Comparison of ENCODE assay signal across 16 mouse cellular contexts in genomic region chr3:109165214-109165829, GRCm38 (mm10). TPM values are rescaled to one million over a fixed set of nuclear protein-coding genes. Genes with fewer than 3 reads are reported as not detected.
DNase-seq lines count a peak whose midpoint lies in the region; ATAC-seq and TF ChIP-seq lines count a peak whose summit lies in the region.
"Had no signal": no experiment of that assay in that cellular context is flagged by ENCODE, and none has a peak within 500 bp of the region (broad histone marks: within the 10 kb centered on the region; RNA-seq: fewer than 3 reads in every experiment).

No protein-coding gene starts in this region.

- H3K4me1 ChIP-seq in liver, embryonic 11.5 days (replicated peaks; ENCODE audit: control insufficient read depth, insufficient read depth, low read length) = no peaks in the 10 kb centered on the region
- no peaks in the 10 kb centered on the region for H3K4me1 ChIP-seq in MEL (ENCODE audit: control insufficient read depth in 1 of 2, insufficient read depth in 2 of 2, low read length in 2 of 2)
- peaks cover 12% of the 10 kb centered on the region for H3K4me1 ChIP-seq in embryonic fibroblast, embryonic 13.5 days (ENCODE audit: control insufficient read depth, insufficient read depth, low read length)
- H3K4me1 ChIP-seq: embryonic facial prominence, embryonic 13.5 days; forebrain, embryonic 12.5 days; liver, embryonic 15.5 days had no signal

- H3K9me3 ChIP-seq in liver, embryonic 11.5 days (ENCODE audit: control insufficient read depth, low read length) = no peaks in the 10 kb centered on the region
- no peaks in the 10 kb centered on the region for H3K9me3 ChIP-seq in MEL (replicated peaks; ENCODE audit: insufficient read depth, low read length)
- H3K9me3 ChIP-seq: embryonic facial prominence, embryonic 13.5 days; forebrain, embryonic 12.5 days; liver, embryonic 15.5 days had no signal

- no peak overlapping the region for H3K9ac ChIP-seq in liver, embryonic 11.5 days (ENCODE audit: low read depth, low read length)
- H3K9ac ChIP-seq in MEL (ENCODE audit: control insufficient read depth, low read depth, low read length, poor library complexity, severe bottlenecking) = no peak overlapping the region
- H3K9ac ChIP-seq: embryonic facial prominence, embryonic 13.5 days; forebrain, embryonic 12.5 days; liver, embryonic 15.5 days had no signal

- H3K79me2 ChIP-seq in MEL (ENCODE audit: control insufficient read depth, insufficient read depth, low read length, poor library complexity) (no peaks in the 10 kb centered on the region), myocyte (ENCODE audit: control insufficient read depth, insufficient read depth) (no peaks in the 10 kb centered on the region)

- peak; percentile 13 for DNase-seq in liver
- no peak for DNase-seq in liver, embryonic 11.5 days (ENCODE audit: low spot score)
- peak; percentile 10 for DNase-seq in MEL (ENCODE audit: low read depth, low spot score)
- no peak for DNase-seq in ovary, postnatal 10 days (ENCODE audit: low spot score)
- no peak for DNase-seq in spleen, postnatal 14 days (ENCODE audit: low spot score in 2 of 2)
- DNase-seq: cerebellum, adult 11-12 months; kidney, adult 9 months; lung, postnatal 10 days; midbrain, embryonic 14.5 days had no signal

- WGBS in liver, embryonic 11.5 days = 62% methylated on average over 8 of the region's 8 CpGs

- H3K4me3 ChIP-seq in liver, embryonic 11.5 days (ENCODE audit: low read depth, low read length) = no peak overlapping the region
- H3K4me3 ChIP-seq in MEL (ENCODE audit: control insufficient read depth in 1 of 2, insufficient read depth in 1 of 2, low read depth in 2 of 2, low read length in 2 of 2) (no peak overlapping the region), myocyte (no peak overlapping the region)
- H3K4me3 ChIP-seq in embryonic fibroblast, embryonic 13.5 days (ENCODE audit: insufficient read depth, low read length) = no peak overlapping the region
- H3K4me3 ChIP-seq: embryonic facial prominence, embryonic 13.5 days; forebrain, embryonic 12.5 days; layer of hippocampus, adult 2 months; liver, embryonic 15.5 days had no signal

- H3K36me3 ChIP-seq in liver, embryonic 11.5 days (ENCODE audit: control insufficient read depth, insufficient read depth, low read length) = no peaks in the 10 kb centered on the region
- H3K36me3 ChIP-seq in MEL (ENCODE audit: control insufficient read depth in 1 of 2, insufficient read depth in 2 of 2, low read length in 2 of 2) (no peaks in the 10 kb centered on the region; a peak in 1 of 4 replicates), myocyte (ENCODE audit: control insufficient read depth, insufficient read depth) (peaks cover 35% of the 10 kb centered on the region)
- H3K36me3 ChIP-seq: forebrain, embryonic 12.5 days; liver, embryonic 15.5 days had no signal

- no peak for TF ChIP-seq CTCF in MEL (IDR thresholded peaks at IDR 0.05 in 2 of 3, conservative IDR thresholded peaks at IDR 0.05 in 1 of 3; ENCODE audit: control insufficient read depth in 1 of 3, insufficient read depth in 1 of 3, low read depth in 2 of 3, low read length in 3 of 3, poor library complexity in 1 of 3, severe bottlenecking in 1 of 3)
- TF ChIP-seq CTCF in embryonic fibroblast, embryonic 13.5 days (IDR thresholded peaks at IDR 0.05; ENCODE audit: borderline replicate concordance, insufficient read depth, low read length) = no peak

- TF ChIP-seq RAD21 in MEL (IDR thresholded peaks at IDR 0.05; ENCODE audit: low read depth, low read length) = no peak

- ATAC-seq in liver, embryonic 11.5 days (replicated peaks; ENCODE audit: low FRiP score) = no peak
- ATAC-seq: hindbrain, embryonic 16.5 days had no signal

- no peak overlapping the region for H3ac ChIP-seq in myocyte (ENCODE audit: control insufficient read depth, insufficient read length)

- TF ChIP-seq POLR2A in MEL (IDR thresholded peaks at IDR 0.05; ENCODE audit: control insufficient read depth in 1 of 2, insufficient read depth in 1 of 2, low read depth in 1 of 2, low read length in 2 of 2, poor library complexity in 1 of 2) (no peak), myocyte (IDR thresholded peaks at IDR 0.05; ENCODE audit: insufficient read length, low read depth) (no peak)
- TF ChIP-seq POLR2A in embryonic fibroblast, embryonic 13.5 days (IDR thresholded peaks at IDR 0.05; ENCODE audit: low read depth, low read length) = no peak

- H3K4me2 ChIP-seq in liver, embryonic 11.5 days = no peak overlapping the region
- peak overlapping the region; percentile 90 for H3K4me2 ChIP-seq in myocyte (ENCODE audit: low read depth)
- H3K4me2 ChIP-seq: embryonic facial prominence, embryonic 13.5 days; forebrain, embryonic 12.5 days; liver, embryonic 15.5 days had no signal

- H3K27me3 ChIP-seq in liver, embryonic 11.5 days (replicated peaks; ENCODE audit: control insufficient read depth, insufficient read depth, low read length) = no peaks in the 10 kb centered on the region
- H3K27me3 ChIP-seq in MEL (ENCODE audit: control insufficient read depth in 1 of 2, insufficient read depth in 2 of 2, low read length in 2 of 2) (no peaks in the 10 kb centered on the region), myocyte (ENCODE audit: control insufficient read depth, insufficient read depth, insufficient read length) (no peaks in the 10 kb centered on the region)
- H3K27me3 ChIP-seq: embryonic facial prominence, embryonic 13.5 days; forebrain, embryonic 12.5 days; liver, embryonic 15.5 days had no signal

- no peak for TF ChIP-seq EP300 in MEL (IDR thresholded peaks at IDR 0.05; ENCODE audit: low read depth in 1 of 2, low read length in 2 of 2)

- H3K27ac ChIP-seq in liver, embryonic 11.5 days (ENCODE audit: low read depth, low read length) = no peak overlapping the region
- H3K27ac ChIP-seq in MEL (ENCODE audit: control insufficient read depth, low read depth, low read length) = no peak overlapping the region
- H3K27ac ChIP-seq in embryonic fibroblast, embryonic 13.5 days (ENCODE audit: insufficient read depth, low read length) = peak overlapping the region; percentile 98
- H3K27ac ChIP-seq: embryonic facial prominence, embryonic 13.5 days; forebrain, embryonic 12.5 days; layer of hippocampus, adult 2 months; liver, embryonic 15.5 days had no signal

TF ChIP-seq in MEL, 35 proteins besides CTCF, POLR2A, EP300 and RAD21:
- no peak for TF ChIP-seq KAT2A (conservative IDR thresholded peaks at IDR 0.05; ENCODE audit: low read depth, low read length)
- no peak for TF ChIP-seq TBP (IDR thresholded peaks at IDR 0.05; ENCODE audit: low read depth, low read length)
- no peak for TF ChIP-seq JUND (IDR thresholded peaks at IDR 0.05; ENCODE audit: low read depth, low read length)
- no peak for TF ChIP-seq ETS1 (IDR thresholded peaks at IDR 0.05; ENCODE audit: low read depth, low read length)
- TF ChIP-seq USF1 (IDR thresholded peaks at IDR 0.05; ENCODE audit: low read depth, low read length) = no peak
- no peak for TF ChIP-seq TAL1 (IDR thresholded peaks at IDR 0.05; ENCODE audit: low read length)
- TF ChIP-seq POLR2AphosphoS5 (IDR thresholded peaks at IDR 0.05; ENCODE audit: borderline replicate concordance, low read depth, low read length) = no peak
- TF ChIP-seq GATA1 (IDR thresholded peaks at IDR 0.05; ENCODE audit: low read depth, low read length) = no peak
- TF ChIP-seq UBTF (IDR thresholded peaks at IDR 0.05; ENCODE audit: borderline replicate concordance, insufficient read depth, low read depth, low read length) = no peak

TF ChIP-seq in myocyte, 11 proteins besides CTCF, POLR2A, EP300 and RAD21:
- TF ChIP-seq MAX (IDR thresholded peaks at IDR 0.05; ENCODE audit: low read depth) (no peak), POLR2AphosphoS2 (IDR thresholded peaks at IDR 0.05; ENCODE audit: insufficient read length, low read depth) (no peak), TCF12 (IDR thresholded peaks at IDR 0.05; ENCODE audit: insufficient read depth, poor library complexity, severe bottlenecking) (peak; percentile 15), CEBPB (IDR thresholded peaks at IDR 0.05; ENCODE audit: insufficient read depth, poor library complexity, severe bottlenecking) (peak; percentile 55; the same call in 1 of the 2 replicates), USF1 (IDR thresholded peaks at IDR 0.05; ENCODE audit: low read depth) (peak; percentile 14), MYOD1 (IDR thresholded peaks at IDR 0.05; ENCODE audit: control insufficient read depth in 1 of 3, insufficient read length in 2 of 3, low read depth in 2 of 3) (peak; percentile 4 to 78 (median 77)), E2F4 (IDR thresholded peaks at IDR 0.05; ENCODE audit: insufficient read depth) (no peak), REST (IDR thresholded peaks at IDR 0.05; ENCODE audit: insufficient read depth, insufficient read length) (no peak), MYOG (IDR thresholded peaks at IDR 0.05; ENCODE audit: control insufficient read depth in 1 of 3, insufficient read depth in 1 of 3, insufficient read length in 2 of 3, low read depth in 2 of 3) (peak in 2 of 3 experiments; percentile 22 to 76)

RNA-seq across cellular contexts. Expression of gene Slc25a24, which starts 42.4 kb away (rescaled TPM):
- 16.2 and 19.9 TPM in 2 replicates for polyA plus RNA-seq in liver, embryonic 11.5 days (2014; fragmentation: Nextera tagmentation; extraction: Ambion mirVana)
- 5.5 and 5.6 TPM in 2 replicates for total RNA-seq in MEL (2012; rRNA removed)
- polyA plus RNA-seq in MEL (2012; ENCODE audit: insufficient read depth in 1 of 2, insufficient read length in 2 of 2, low read depth in 1 of 2, low replicate concordance in 2 of 2, missing spikeins in 1 of 2) (10 to 100 TPM in 1 of 2 experiments, not detected in 1; 14.3 TPM), myocyte (2012; fragmentation: generic; extraction: Trizol) (13.9 TPM)
- polyA plus RNA-seq in embryonic fibroblast, embryonic 13.5 days (2011; ENCODE audit: insufficient read length, low read depth, missing spikeins) = 58.7 and 72.0 TPM in 2 replicates

Comparison
In these comparisons a context has a peak if more than half of its experiments do, and no peak if none do; other contexts are left out.
1. DNase-seq: peak in liver (single experiment) and MEL (single experiment); none in liver, embryonic 11.5 days (single experiment), ovary, postnatal 10 days (single experiment) and spleen, postnatal 14 days (0 of 2).